Mouse (Mus musculus): Measurements from ENCODE around the gene Piwil1. TPM values are rescaled to one million over a fixed set of nuclear protein-coding genes. Genes with fewer than 3 reads are reported as not detected.

The Piwil1 gene
- polyA plus RNA-seq (2014; fragmentation: Nextera tagmentation; extraction: Ambion mirVana): not detected in 2 replicates

DNA sequence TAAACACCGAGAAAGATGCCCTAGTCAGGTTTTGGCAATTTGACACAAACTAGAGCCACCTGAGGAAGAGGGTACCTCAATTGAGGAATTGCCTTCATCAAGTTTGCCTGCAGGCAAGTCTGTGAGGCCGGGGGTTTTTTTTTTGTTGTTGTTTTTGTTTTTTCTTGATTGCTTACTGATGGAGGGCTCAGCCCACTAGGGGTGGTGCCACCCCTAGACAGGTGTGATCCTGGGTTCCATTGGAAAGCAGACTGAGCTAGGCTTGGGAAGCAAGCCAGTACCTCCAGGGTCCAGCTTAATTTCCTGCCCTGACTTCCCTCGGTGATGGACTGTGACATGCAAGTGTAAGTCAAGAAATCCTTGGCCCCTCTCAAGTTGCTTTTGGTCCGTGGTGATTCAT lies at the start of gene Piwil1:
Piwil1 (plus strand) TSS at position 301 of the 400 bp plus-strand sequence.
- H3K9ac ChIP-seq (ENCODE audit: low read length): no peak within 1 kb of the TSS
- H3K4me3 ChIP-seq (ENCODE audit: control insufficient read depth in 1 of 2, insufficient read depth in 1 of 2, low read depth in 1 of 2, low read length in 2 of 2): no peak within 1 kb of the TSS
- peaks cover 6% of the 10 kb centered on the region; the same call in 1 of the 2 replicates for H3K9me3 ChIP-seq (ENCODE audit: control insufficient read depth, low read length)
- H3K27ac ChIP-seq (replicated peaks in 1 of 2; ENCODE audit: control insufficient read depth in 1 of 2, insufficient read depth in 1 of 2, low read depth in 2 of 2, low read length in 2 of 2): no peak within 1 kb of the TSS
- WGBS: 68% methylated on average over 4 of the region's 4 CpGs
- H3K4me2 ChIP-seq (ENCODE audit: low read length): no peak within 1 kb of the TSS
- H3K36me3 ChIP-seq (ENCODE audit: control insufficient read depth, insufficient read depth, low read length): no peaks in the 10 kb centered on the region
- ATAC-seq (ENCODE audit: insufficient number of reproducible peaks, insufficient read depth, low FRiP score, low read depth): no peak
- H3K27me3 ChIP-seq (ENCODE audit: control insufficient read depth, insufficient read depth, low read length): no peaks in the 10 kb centered on the region
- H3K4me1 ChIP-seq (ENCODE audit: control insufficient read depth in 2 of 2, insufficient read depth in 2 of 2, low read length in 2 of 2): no peaks in the 10 kb centered on the region

DNA sequence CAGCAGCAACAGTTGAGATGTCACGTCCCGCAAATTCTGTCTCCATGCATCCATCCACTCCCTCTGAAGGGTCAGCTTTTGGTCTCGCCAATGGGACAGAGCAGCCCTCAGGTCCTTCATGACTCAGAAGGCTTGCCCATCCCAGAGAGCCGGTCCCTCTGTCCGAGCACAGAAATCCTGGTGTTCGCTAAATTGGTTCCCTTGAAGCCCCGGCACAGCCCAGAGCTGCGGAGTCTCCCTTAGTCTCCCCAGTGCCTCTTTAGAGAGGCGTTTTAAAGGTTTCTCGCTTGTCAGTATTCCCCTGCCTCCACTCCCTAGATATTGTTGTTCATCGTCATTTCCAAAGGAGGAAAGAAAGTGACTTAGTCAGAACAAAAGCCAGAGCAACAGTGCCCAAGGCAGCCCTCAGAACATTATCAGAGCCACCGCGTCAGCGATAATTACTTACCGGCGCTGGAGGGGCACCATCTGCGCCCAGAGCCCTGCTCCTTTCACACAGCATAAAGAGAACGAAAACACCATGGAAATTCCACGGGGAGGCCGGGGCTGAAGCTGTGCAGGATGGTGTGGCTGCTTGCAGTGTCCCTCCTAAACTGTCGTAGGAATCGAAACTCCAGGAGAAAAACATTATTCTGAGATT lies 45.7 kb upstream of the Piwil1 start:
- 46% methylated on average over 22 of the region's 22 CpGs for WGBS
- no peak overlapping the region for H3K4me3 ChIP-seq (ENCODE audit: control insufficient read depth in 1 of 2, insufficient read depth in 1 of 2, low read depth in 1 of 2, low read length in 2 of 2)

DNA sequence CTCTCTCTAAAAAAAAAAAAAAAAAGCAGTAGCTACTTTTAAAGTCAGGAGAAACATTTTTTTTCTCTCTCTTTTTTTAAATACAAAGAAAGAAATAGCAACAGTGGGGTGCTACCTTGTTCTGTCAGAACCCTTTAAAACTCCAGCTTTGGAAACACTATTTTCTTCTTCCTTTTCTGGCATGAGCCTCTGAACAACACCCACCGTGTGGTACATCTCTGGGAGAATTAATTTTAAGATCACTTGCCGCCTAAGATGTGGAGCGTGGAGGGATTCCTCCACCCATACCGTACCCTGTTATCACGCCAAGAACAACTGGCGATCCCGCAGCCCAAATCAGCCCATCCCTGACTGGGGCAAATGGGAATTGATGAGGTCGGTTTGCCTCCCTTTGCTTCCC lies 42.2 kb upstream of the Piwil1 start:
- WGBS: 52% methylated on average over 8 of the region's 8 CpGs

More for the DNA sequence above, 45.7 kb upstream of the Piwil1 start:
- Histone ChIP-seq H3K36me3 (ENCODE audit: control insufficient read depth, insufficient read depth, low read length) (no peaks in the 10 kb centered on the region), H3K27me3 (ENCODE audit: control insufficient read depth, insufficient read depth, low read length) (no peaks in the 10 kb centered on the region), H3K9me3 (ENCODE audit: control insufficient read depth, low read length) (no peaks in the 10 kb centered on the region; the same call in 1 of the 2 replicates), H3K27ac (replicated peaks in 1 of 2; ENCODE audit: control insufficient read depth in 1 of 2, insufficient read depth in 1 of 2, low read depth in 2 of 2, low read length in 2 of 2) (no peak overlapping the region), H3K4me1 (ENCODE audit: control insufficient read depth in 2 of 2, insufficient read depth in 2 of 2, low read length in 2 of 2) (no peaks in the 10 kb centered on the region), H3K4me2 (ENCODE audit: low read length) (peak overlapping the region; percentile 7; the same call in 1 of the 2 replicates), H3K9ac (ENCODE audit: low read length) (no peak overlapping the region)
- ATAC-seq (ENCODE audit: insufficient number of reproducible peaks, insufficient read depth, low FRiP score, low read depth): no peak

DNA sequence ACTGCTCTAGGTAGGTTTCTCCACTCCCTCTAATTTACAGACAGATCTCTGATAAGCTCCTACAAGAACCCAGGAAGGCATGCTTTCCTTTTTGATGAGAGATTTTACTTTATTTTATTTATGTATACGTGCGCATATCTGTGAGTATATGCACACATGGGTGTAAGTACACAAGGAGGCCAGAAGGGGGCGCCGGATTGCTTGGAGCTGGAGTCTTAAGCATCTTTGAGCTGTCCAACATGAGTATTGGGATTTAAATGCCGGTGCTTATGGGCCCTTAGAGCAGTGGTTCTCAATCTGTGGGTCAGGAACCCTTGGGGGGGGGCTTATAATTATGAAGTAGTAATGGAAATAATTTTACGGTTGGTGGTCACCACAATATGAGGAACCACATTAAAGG lies 39.4 kb upstream of the Piwil1 start:
- Histone ChIP-seq H3K9me3 (ENCODE audit: control insufficient read depth, low read length) (peaks cover 5% of the 10 kb centered on the region), H3K4me2 (ENCODE audit: low read length) (no peak overlapping the region), H3K4me1 (ENCODE audit: control insufficient read depth in 2 of 2, insufficient read depth in 2 of 2, low read length in 2 of 2) (no peaks in the 10 kb centered on the region), H3K27me3 (ENCODE audit: control insufficient read depth, insufficient read depth, low read length) (no peaks in the 10 kb centered on the region), H3K27ac (replicated peaks in 1 of 2; ENCODE audit: control insufficient read depth in 1 of 2, insufficient read depth in 1 of 2, low read depth in 2 of 2, low read length in 2 of 2) (no peak overlapping the region), H3K4me3 (ENCODE audit: control insufficient read depth in 1 of 2, insufficient read depth in 1 of 2, low read depth in 1 of 2, low read length in 2 of 2) (no peak overlapping the region), H3K36me3 (ENCODE audit: control insufficient read depth, insufficient read depth, low read length) (no peaks in the 10 kb centered on the region), H3K9ac (ENCODE audit: low read length) (no peak overlapping the region)
- WGBS: 89% methylated on average over 6 of the region's 6 CpGs
- no peak for ATAC-seq (ENCODE audit: insufficient number of reproducible peaks, insufficient read depth, low FRiP score, low read depth)

More for the DNA sequence above, 42.2 kb upstream of the Piwil1 start:
- no peak for ATAC-seq (ENCODE audit: insufficient number of reproducible peaks, insufficient read depth, low FRiP score, low read depth)
- H3K4me3 ChIP-seq (ENCODE audit: control insufficient read depth in 1 of 2, insufficient read depth in 1 of 2, low read depth in 1 of 2, low read length in 2 of 2): no peak overlapping the region
- H3K27ac ChIP-seq (replicated peaks in 1 of 2; ENCODE audit: control insufficient read depth in 1 of 2, insufficient read depth in 1 of 2, low read depth in 2 of 2, low read length in 2 of 2): no peak overlapping the region
- no peaks in the 10 kb centered on the region for H3K4me1 ChIP-seq (ENCODE audit: control insufficient read depth in 2 of 2, insufficient read depth in 2 of 2, low read length in 2 of 2)
- H3K27me3 ChIP-seq (ENCODE audit: control insufficient read depth, insufficient read depth, low read length): no peaks in the 10 kb centered on the region
- H3K9ac ChIP-seq (ENCODE audit: low read length): no peak overlapping the region
- peaks cover 5% of the 10 kb centered on the region for H3K9me3 ChIP-seq (ENCODE audit: control insufficient read depth, low read length)
- H3K4me2 ChIP-seq (ENCODE audit: low read length): no peak overlapping the region
- H3K36me3 ChIP-seq (ENCODE audit: control insufficient read depth, insufficient read depth, low read length): no peaks in the 10 kb centered on the region

DNA sequence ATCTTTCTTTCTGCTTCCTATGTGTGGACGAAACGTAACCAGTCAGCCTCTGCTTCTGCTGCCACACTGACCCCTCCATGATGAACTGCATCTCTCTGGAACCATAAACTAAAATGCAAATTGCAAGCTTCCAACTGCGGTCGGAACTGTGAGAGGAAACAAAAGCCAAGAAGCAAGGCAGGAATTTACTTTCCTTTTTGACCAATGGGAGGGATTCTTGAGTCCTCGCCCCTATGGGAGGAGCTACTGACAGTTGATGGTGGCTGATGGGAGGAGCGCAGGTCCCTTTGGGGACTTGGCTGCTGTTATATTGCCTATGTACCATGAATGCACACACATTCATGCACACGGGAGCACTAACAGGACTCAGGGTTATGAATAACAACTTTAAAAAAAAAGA lies 38.3 kb upstream of the Piwil1 start:
- Histone ChIP-seq H3K4me2 (ENCODE audit: low read length) (no peak overlapping the region), H3K27me3 (ENCODE audit: control insufficient read depth, insufficient read depth, low read length) (no peaks in the 10 kb centered on the region), H3K27ac (replicated peaks in 1 of 2; ENCODE audit: control insufficient read depth in 1 of 2, insufficient read depth in 1 of 2, low read depth in 2 of 2, low read length in 2 of 2) (no peak overlapping the region), H3K4me3 (ENCODE audit: control insufficient read depth in 1 of 2, insufficient read depth in 1 of 2, low read depth in 1 of 2, low read length in 2 of 2) (no peak overlapping the region), H3K4me1 (ENCODE audit: control insufficient read depth in 2 of 2, insufficient read depth in 2 of 2, low read length in 2 of 2) (no peaks in the 10 kb centered on the region), H3K9ac (ENCODE audit: low read length) (no peak overlapping the region), H3K9me3 (ENCODE audit: control insufficient read depth, low read length) (peaks cover 5% of the 10 kb centered on the region), H3K36me3 (ENCODE audit: control insufficient read depth, insufficient read depth, low read length) (no peaks in the 10 kb centered on the region)
- WGBS: 77% methylated on average over 7 of the region's 7 CpGs
- no peak for ATAC-seq (ENCODE audit: insufficient number of reproducible peaks, insufficient read depth, low FRiP score, low read depth)

DNA sequence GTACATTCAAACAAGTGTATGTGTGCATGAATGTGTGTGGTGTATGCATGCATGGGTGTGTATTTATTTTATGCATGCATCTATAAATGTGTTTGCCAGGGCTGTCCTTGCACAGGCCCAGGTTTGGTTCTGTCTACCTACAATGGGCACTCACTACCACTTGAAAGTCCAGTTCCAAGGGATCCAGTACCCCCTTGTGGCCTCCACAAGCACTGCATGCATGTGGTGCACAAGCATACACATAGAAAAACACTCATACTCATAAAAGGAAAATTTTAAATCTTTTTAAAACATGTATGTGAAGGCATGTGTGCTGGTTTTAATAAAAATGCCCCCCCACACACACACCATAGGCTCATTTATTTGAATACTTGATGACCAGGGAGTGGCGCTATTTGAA lies 37.3 kb upstream of the Piwil1 start:
- WGBS: 75% methylated on average over 1 of the region's 1 CpGs
- ATAC-seq (ENCODE audit: insufficient number of reproducible peaks, insufficient read depth, low FRiP score, low read depth): no peak
- H3K27me3 ChIP-seq (ENCODE audit: control insufficient read depth, insufficient read depth, low read length): no peaks in the 10 kb centered on the region

DNA sequence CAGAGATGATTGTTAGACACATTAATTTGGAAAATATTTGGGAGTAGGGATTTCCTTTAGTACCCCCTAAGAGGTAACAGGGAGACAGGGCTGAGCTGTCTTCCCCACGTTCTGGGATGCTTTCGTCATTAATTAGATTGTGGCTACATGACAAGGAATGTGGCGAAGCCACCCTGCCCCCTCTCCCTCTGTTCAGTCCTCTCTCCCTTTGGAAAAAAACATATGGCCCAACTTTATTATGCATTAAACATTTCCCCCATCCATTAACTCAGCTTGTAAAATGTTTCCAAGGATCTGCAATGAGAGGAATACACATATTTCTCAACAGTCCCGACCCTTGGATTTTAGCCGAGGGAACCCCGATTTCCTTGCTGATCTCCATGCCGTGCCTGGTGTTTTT lies 35.0 kb upstream of the Piwil1 start:
- no peak overlapping the region for H3K4me2 ChIP-seq (ENCODE audit: low read length)
- H3K27ac ChIP-seq (replicated peaks in 1 of 2; ENCODE audit: control insufficient read depth in 1 of 2, insufficient read depth in 1 of 2, low read depth in 2 of 2, low read length in 2 of 2): no peak overlapping the region

More for the DNA sequence above, 37.3 kb upstream of the Piwil1 start:
- Histone ChIP-seq H3K4me3 (ENCODE audit: control insufficient read depth in 1 of 2, insufficient read depth in 1 of 2, low read depth in 1 of 2, low read length in 2 of 2) (no peak overlapping the region), H3K4me2 (ENCODE audit: low read length) (no peak overlapping the region), H3K9ac (ENCODE audit: low read length) (no peak overlapping the region), H3K4me1 (ENCODE audit: control insufficient read depth in 2 of 2, insufficient read depth in 2 of 2, low read length in 2 of 2) (no peaks in the 10 kb centered on the region), H3K27ac (replicated peaks in 1 of 2; ENCODE audit: control insufficient read depth in 1 of 2, insufficient read depth in 1 of 2, low read depth in 2 of 2, low read length in 2 of 2) (no peak overlapping the region), H3K36me3 (ENCODE audit: control insufficient read depth, insufficient read depth, low read length) (no peaks in the 10 kb centered on the region), H3K9me3 (ENCODE audit: control insufficient read depth, low read length) (peaks cover 5% of the 10 kb centered on the region)

DNA sequence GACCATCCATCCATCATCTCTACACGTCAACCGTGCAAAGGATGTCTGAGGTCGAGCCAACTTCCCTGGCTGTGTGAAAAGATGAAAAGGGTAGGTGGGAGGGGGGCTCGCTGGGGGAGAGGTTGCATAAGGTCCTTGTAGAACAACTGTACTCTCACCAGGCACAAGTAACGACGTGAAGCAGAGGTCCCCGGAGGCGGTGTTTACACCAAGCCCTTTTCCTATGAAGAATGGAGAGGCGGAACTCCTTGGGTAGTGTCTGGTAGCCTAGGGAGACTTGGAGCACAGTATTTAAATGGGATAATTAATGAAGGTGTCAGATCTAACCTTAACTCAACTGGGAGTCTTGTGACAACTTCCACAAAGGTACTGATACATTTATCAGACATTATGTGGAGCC lies 28.2 kb upstream of the Piwil1 start:
- Histone ChIP-seq H3K27me3 (ENCODE audit: control insufficient read depth, insufficient read depth, low read length) (no peaks in the 10 kb centered on the region), H3K9ac (ENCODE audit: low read length) (no peak overlapping the region), H3K36me3 (ENCODE audit: control insufficient read depth, insufficient read depth, low read length) (no peaks in the 10 kb centered on the region), H3K4me1 (ENCODE audit: control insufficient read depth in 2 of 2, insufficient read depth in 2 of 2, low read length in 2 of 2) (no peaks in the 10 kb centered on the region), H3K4me2 (ENCODE audit: low read length) (no peak overlapping the region), H3K9me3 (ENCODE audit: control insufficient read depth, low read length) (no peaks in the 10 kb centered on the region), H3K27ac (replicated peaks in 1 of 2; ENCODE audit: control insufficient read depth in 1 of 2, insufficient read depth in 1 of 2, low read depth in 2 of 2, low read length in 2 of 2) (no peak overlapping the region), H3K4me3 (ENCODE audit: control insufficient read depth in 1 of 2, insufficient read depth in 1 of 2, low read depth in 1 of 2, low read length in 2 of 2) (no peak overlapping the region)
- 72% methylated on average over 9 of the region's 9 CpGs for WGBS
- ATAC-seq (ENCODE audit: insufficient number of reproducible peaks, insufficient read depth, low FRiP score, low read depth): no peak

More for the DNA sequence above, 35.0 kb upstream of the Piwil1 start:
- ATAC-seq (ENCODE audit: insufficient number of reproducible peaks, insufficient read depth, low FRiP score, low read depth): no peak
- H3K9ac ChIP-seq (ENCODE audit: low read length): no peak overlapping the region
- H3K9me3 ChIP-seq (ENCODE audit: control insufficient read depth, low read length): peaks cover 5% of the 10 kb centered on the region
- no peaks in the 10 kb centered on the region for H3K4me1 ChIP-seq (ENCODE audit: control insufficient read depth in 2 of 2, insufficient read depth in 2 of 2, low read length in 2 of 2)
- no peak overlapping the region for H3K4me3 ChIP-seq (ENCODE audit: control insufficient read depth in 1 of 2, insufficient read depth in 1 of 2, low read depth in 1 of 2, low read length in 2 of 2)
- no peaks in the 10 kb centered on the region for H3K36me3 ChIP-seq (ENCODE audit: control insufficient read depth, insufficient read depth, low read length)
- H3K27me3 ChIP-seq (ENCODE audit: control insufficient read depth, insufficient read depth, low read length): no peaks in the 10 kb centered on the region
- 61% methylated on average over 7 of the region's 7 CpGs for WGBS
